ENCODE assay signal across 11 mouse cellular contexts in the genomic region with DNA sequence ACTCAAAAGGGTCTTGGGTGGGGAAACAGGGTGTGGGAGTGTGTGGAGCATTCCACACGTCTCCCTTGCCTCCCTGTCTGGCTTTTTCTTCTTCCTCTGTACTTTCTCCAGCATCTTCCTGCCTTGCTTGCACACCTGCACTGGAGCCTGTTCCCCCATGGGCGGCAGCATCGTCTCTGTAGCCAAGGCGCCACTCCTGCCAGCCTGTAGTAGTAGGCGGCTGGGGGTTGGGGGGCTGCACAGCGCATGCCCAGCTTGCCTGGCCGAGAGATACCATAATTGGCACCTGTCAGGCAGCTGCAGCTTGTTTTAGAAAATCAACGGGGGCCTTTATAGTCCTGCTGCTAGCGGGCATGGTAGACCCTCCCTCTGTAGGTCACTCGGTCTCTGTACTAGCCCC. TPM values are rescaled to one million over a fixed set of nuclear protein-coding genes. Genes with fewer than 3 reads are reported as not detected.
DNase-seq lines count a peak whose midpoint lies in the region; ATAC-seq lines count a peak whose summit lies in the region.
"Had no signal": no experiment of that assay in that cellular context is flagged by ENCODE, and none has a peak within 500 bp of the region (broad histone marks: within the 10 kb centered on the region; RNA-seq: fewer than 3 reads in every experiment).

No protein-coding gene starts in this region.

- peak; percentile 73 to 76 for DNase-seq in cerebellum, postnatal 10 days
- DNase-seq in cerebellum, adult 9-11 months = no peak
- peak; percentile 20 for DNase-seq in layer of hippocampus, adult 9-10 months (ENCODE audit: low spot score)
- no peak for DNase-seq in lung, postnatal 36 days
- DNase-seq in liver, embryonic 11.5 days (ENCODE audit: low spot score) = no peak
- no peak for DNase-seq in liver
- DNase-seq: heart, adult 18-20 months; kidney, adult 8-10 months had no signal

- H3K4me2 ChIP-seq in forebrain, embryonic 15.5 days (replicated peaks) = peak overlapping the region; percentile 18; the same call in 1 of the 2 replicates
- H3K4me2 ChIP-seq in midbrain, embryonic 16.5 days (ENCODE audit: low read length) = no peak overlapping the region
- no peak overlapping the region for H3K4me2 ChIP-seq in liver, embryonic 11.5 days
- H3K4me2 ChIP-seq: liver, embryonic 15.5 days had no signal

- ATAC-seq in forebrain, embryonic 15.5 days (replicated peaks) = peak; percentile 49
- ATAC-seq in midbrain, embryonic 16.5 days = peak; percentile 41; the same call in 1 of the 2 replicates
- ATAC-seq in liver, embryonic 11.5 days (replicated peaks; ENCODE audit: low FRiP score) = no peak

- no peaks in the 10 kb centered on the region for H3K9me3 ChIP-seq in forebrain, embryonic 15.5 days
- no peaks in the 10 kb centered on the region for H3K9me3 ChIP-seq in midbrain, embryonic 16.5 days (replicated peaks; ENCODE audit: control insufficient read depth, low read length, poor library complexity, severe bottlenecking)
- H3K9me3 ChIP-seq in liver, embryonic 11.5 days (ENCODE audit: control insufficient read depth, low read length) = no peaks in the 10 kb centered on the region
- H3K9me3 ChIP-seq: liver, embryonic 15.5 days had no signal

- peaks cover 65% of the 10 kb centered on the region for H3K4me1 ChIP-seq in forebrain, embryonic 15.5 days
- H3K4me1 ChIP-seq in midbrain, embryonic 16.5 days (ENCODE audit: control insufficient read depth, insufficient read depth, low read length) = peaks cover 31% of the 10 kb centered on the region
- H3K4me1 ChIP-seq in liver, embryonic 11.5 days (replicated peaks; ENCODE audit: control insufficient read depth, insufficient read depth, low read length) = 0 out of 2 replicates have a peak, but pooled peaks cover 4% of the 10 kb centered on the region
- H3K4me1 ChIP-seq: liver, embryonic 15.5 days had no signal

- H3K9ac ChIP-seq in forebrain, embryonic 15.5 days (replicated peaks) = no peak overlapping the region
- H3K9ac ChIP-seq in midbrain, embryonic 16.5 days (ENCODE audit: low read depth, low read length) = 0 out of 2 replicates have a peak overlapping the region, but pooled peaks have one; percentile 1
- no peak overlapping the region for H3K9ac ChIP-seq in liver, embryonic 11.5 days (ENCODE audit: low read depth, low read length)
- H3K9ac ChIP-seq: liver, embryonic 15.5 days had no signal

- H3K27ac ChIP-seq in forebrain, embryonic 15.5 days (replicated peaks) = peak overlapping the region; percentile 70
- H3K27ac ChIP-seq in midbrain, embryonic 16.5 days (ENCODE audit: low read length) = peak overlapping the region; percentile 23
- H3K27ac ChIP-seq in liver, embryonic 11.5 days (ENCODE audit: low read depth, low read length) = no peak overlapping the region
- H3K27ac ChIP-seq: liver, embryonic 15.5 days had no signal

- H3K27me3 ChIP-seq in forebrain, embryonic 15.5 days = no peaks in the 10 kb centered on the region
- H3K27me3 ChIP-seq in midbrain, embryonic 16.5 days (ENCODE audit: control insufficient read depth, insufficient read depth, low read depth, low read length) = no peaks in the 10 kb centered on the region
- peaks cover 10% of the 10 kb centered on the region; the same call in 1 of the 2 replicates for H3K27me3 ChIP-seq in liver, embryonic 11.5 days (replicated peaks; ENCODE audit: control insufficient read depth, insufficient read depth, low read length)

- H3K36me3 ChIP-seq in forebrain, embryonic 15.5 days = no peaks in the 10 kb centered on the region
- no peaks in the 10 kb centered on the region for H3K36me3 ChIP-seq in midbrain, embryonic 16.5 days (ENCODE audit: control insufficient read depth, insufficient read depth, low read length)
- no peaks in the 10 kb centered on the region for H3K36me3 ChIP-seq in liver, embryonic 11.5 days (ENCODE audit: control insufficient read depth, insufficient read depth, low read length)
- H3K36me3 ChIP-seq: liver, embryonic 15.5 days had no signal

- no peak overlapping the region for H3K4me3 ChIP-seq in forebrain, embryonic 15.5 days
- H3K4me3 ChIP-seq in midbrain, embryonic 16.5 days (ENCODE audit: low read depth, low read length) = no peak overlapping the region
- H3K4me3 ChIP-seq in liver, embryonic 11.5 days (ENCODE audit: low read depth, low read length) = no peak overlapping the region
- H3K4me3 ChIP-seq: liver, embryonic 15.5 days had no signal

- 34% methylated on average over 10 of the region's 10 CpGs for WGBS in forebrain, embryonic 15.5 days
- 41% methylated on average over 10 of the region's 10 CpGs for WGBS in midbrain, embryonic 16.5 days
- 54% methylated on average over 10 of the region's 10 CpGs for WGBS in liver, embryonic 11.5 days

RNA-seq across cellular contexts. Expression of gene Tmem115, which starts 25.5 kb away (rescaled TPM):
- polyA plus RNA-seq in forebrain, embryonic 15.5 days (2015; fragmentation: Nextera tagmentation; extraction: Ambion mirVana) = 45.7 and 45.8 TPM in 2 replicates
- 45.2 and 47.2 TPM in 2 replicates for polyA plus RNA-seq in midbrain, embryonic 16.5 days (2015; fragmentation: Nextera tagmentation; extraction: Ambion mirVana)
- polyA plus RNA-seq in liver, embryonic 11.5 days (2014; fragmentation: Nextera tagmentation; extraction: Ambion mirVana) = 35.4 and 35.9 TPM in 2 replicates

RNA-seq across cellular contexts. Expression of gene Cyb561d2, which starts 33.7 kb away (rescaled TPM):
- 34.7 and 36.0 TPM in 2 replicates for polyA plus RNA-seq in forebrain, embryonic 15.5 days (2015; fragmentation: Nextera tagmentation; extraction: Ambion mirVana)
- 44.4 and 50.7 TPM in 2 replicates for polyA plus RNA-seq in midbrain, embryonic 16.5 days (2015; fragmentation: Nextera tagmentation; extraction: Ambion mirVana)
- polyA plus RNA-seq in liver, embryonic 11.5 days (2014; fragmentation: Nextera tagmentation; extraction: Ambion mirVana) = 28.9 and 31.0 TPM in 2 replicates

RNA-seq across cellular contexts. Expression of gene Nprl2, which starts 33.8 kb away (rescaled TPM):
- polyA plus RNA-seq in forebrain, embryonic 15.5 days (2015; fragmentation: Nextera tagmentation; extraction: Ambion mirVana) = 74.9 and 78.7 TPM in 2 replicates
- 76.2 and 82.2 TPM in 2 replicates for polyA plus RNA-seq in midbrain, embryonic 16.5 days (2015; fragmentation: Nextera tagmentation; extraction: Ambion mirVana)
- 26.5 and 31.3 TPM in 2 replicates for polyA plus RNA-seq in liver, embryonic 11.5 days (2014; fragmentation: Nextera tagmentation; extraction: Ambion mirVana)

RNA-seq across cellular contexts. Expression of gene Zmynd10, which starts 38.8 kb away (rescaled TPM):
- polyA plus RNA-seq in forebrain, embryonic 15.5 days (2015; fragmentation: Nextera tagmentation; extraction: Ambion mirVana) = 3.7 and 4.6 TPM in 2 replicates
- 3.5 and 6.1 TPM in 2 replicates for polyA plus RNA-seq in midbrain, embryonic 16.5 days (2015; fragmentation: Nextera tagmentation; extraction: Ambion mirVana)
- polyA plus RNA-seq in liver, embryonic 11.5 days (2014; fragmentation: Nextera tagmentation; extraction: Ambion mirVana) = 0.10 and 0.35 TPM in 2 replicates

RNA-seq across cellular contexts. Expression of gene Rassf1, which starts 43.1 kb away (rescaled TPM):
- 38.9 and 41.1 TPM in 2 replicates for polyA plus RNA-seq in forebrain, embryonic 15.5 days (2015; fragmentation: Nextera tagmentation; extraction: Ambion mirVana)
- 45.3 and 49.4 TPM in 2 replicates for polyA plus RNA-seq in midbrain, embryonic 16.5 days (2015; fragmentation: Nextera tagmentation; extraction: Ambion mirVana)
- 31.2 and 37.0 TPM in 2 replicates for polyA plus RNA-seq in liver, embryonic 11.5 days (2014; fragmentation: Nextera tagmentation; extraction: Ambion mirVana)

Comparison
In these comparisons a context has a peak if more than half of its experiments do, and no peak if none do; other contexts are left out.
1. DNase-seq: peak in cerebellum, postnatal 10 days (2 of 2) and layer of hippocampus, adult 9-10 months (single experiment); none in cerebellum, adult 9-11 months (single experiment), lung, postnatal 36 days (single experiment), liver, embryonic 11.5 days (single experiment) and liver (single experiment).